Mouse (Mus musculus) thymus, adult 2 months (tissue): ENCODE data around the gene Pitpnm2.

Experiments
- CTCF ChIP-seq: fragments of 200-500 bp; IDR thresholded peaks from 2 replicates; pipeline ENCODE4 v1.5.1; 2012; ENCODE audit warnings: mild to moderate bottlenecking, control low read depth, low read length, moderate library complexity, borderline replicate concordance; ENCODE audit not compliant: control insufficient read depth, poor library complexity, insufficient read depth; ENCODE audit errors: extremely low read depth
- POLR2A ChIP-seq: fragments of 200-500 bp; IDR thresholded peaks from 2 replicates; pipeline ENCODE4 v1.6.1; 2012; ENCODE audit warnings: mild to moderate bottlenecking, low read length, control low read depth, moderate library complexity; ENCODE audit not compliant: control insufficient read depth, poor library complexity, insufficient read depth; ENCODE audit errors: extremely low read depth

DNA sequence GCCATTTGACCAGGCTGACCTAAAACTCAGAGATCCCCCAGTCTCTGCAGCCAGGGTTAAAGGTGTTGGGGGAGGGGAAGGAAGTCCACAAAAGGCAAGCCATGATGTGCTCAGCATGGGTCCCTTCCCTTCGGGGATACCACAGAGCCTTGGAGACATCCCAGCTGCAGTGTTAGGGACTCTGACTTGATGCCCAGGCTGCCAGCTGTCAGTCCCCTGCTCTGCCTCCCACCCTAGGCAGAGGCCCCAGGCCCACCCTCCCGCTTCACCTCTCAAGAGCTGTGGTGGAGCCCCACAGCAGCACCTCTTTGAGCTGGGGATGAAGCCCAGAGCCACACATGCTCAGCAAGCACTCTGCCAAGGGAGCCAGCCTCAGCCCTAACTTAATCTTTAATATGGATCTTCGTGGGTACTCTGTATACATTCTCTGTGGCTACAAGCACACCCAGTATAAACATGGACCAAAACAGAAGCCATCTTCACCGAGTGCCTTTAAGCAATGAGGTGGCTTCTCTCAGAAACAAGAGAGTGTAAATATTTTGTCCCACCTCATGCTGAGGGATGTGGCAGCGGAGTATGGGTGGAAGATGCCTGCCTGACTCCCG is 171.6 kb downstream of the Pitpnm2 start:
- TF ChIP-seq CTCF: no peak
- peak; percentile 15; the same call in 1 of the 2 replicates for TF ChIP-seq POLR2A
